Mouse (Mus musculus) liver, embryonic 14.5 days (tissue): ENCODE data around the gene Tkfc.

Experiments used
- CTCF ChIP-seq: IDR thresholded peaks from 2 replicates; pipeline ENCODE4 v1.5.1; 2016; ENCODE audit warnings: antibody characterized with exemption, low read depth, control low read depth
- EP300 ChIP-seq: IDR thresholded peaks from 2 replicates; pipeline ENCODE4 v1.6.1; 2016; ENCODE audit warnings: antibody characterized with exemption, low read depth

DNA sequence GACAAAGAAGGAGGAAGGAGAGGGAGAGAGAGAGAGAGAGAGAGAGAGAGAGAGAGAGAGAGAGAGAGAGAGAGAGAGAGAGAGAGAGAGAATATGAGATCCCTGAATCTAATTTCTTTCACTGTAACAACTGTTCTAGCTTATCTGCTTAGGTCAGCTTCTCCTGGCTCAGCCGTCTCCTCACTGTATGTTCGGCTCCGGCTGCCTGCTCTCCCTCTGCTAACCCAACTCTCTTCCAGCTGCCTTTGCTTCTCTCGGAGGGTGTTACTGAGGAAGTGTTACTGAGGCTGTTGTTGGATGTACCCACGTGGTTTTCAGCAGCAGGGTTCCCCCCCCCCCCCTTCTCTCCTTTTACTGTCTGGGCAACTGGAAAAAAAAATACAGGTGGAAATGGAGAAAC lies 34.6 kb upstream of the Tkfc start:
- TF ChIP-seq CTCF: no peak
- TF ChIP-seq EP300: no peak
